Mouse (Mus musculus): ENCODE measurements around the gene Mymk.

Mymk gene

DNA sequence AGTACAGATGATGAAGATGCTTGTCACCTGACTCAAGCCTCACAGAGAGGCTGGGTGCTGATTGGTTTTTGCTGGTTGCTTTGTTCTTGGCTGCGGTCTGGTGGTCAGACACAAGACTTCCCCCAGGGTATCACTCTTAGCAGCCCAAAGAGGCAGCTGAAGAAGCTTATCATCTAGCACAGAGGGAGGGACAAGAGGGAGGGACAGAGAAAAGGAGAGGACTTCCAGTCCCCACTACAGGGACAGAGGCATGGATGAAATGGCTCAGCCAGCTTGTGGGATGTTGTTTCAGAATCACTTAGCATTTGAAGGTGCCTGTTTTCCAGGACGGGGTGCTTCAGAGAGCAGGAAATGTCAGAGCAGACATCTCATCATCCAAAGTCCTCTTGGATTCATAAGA is 6.3 kb upstream of the Mymk start:
- DNase-seq, result no peak

DNA sequence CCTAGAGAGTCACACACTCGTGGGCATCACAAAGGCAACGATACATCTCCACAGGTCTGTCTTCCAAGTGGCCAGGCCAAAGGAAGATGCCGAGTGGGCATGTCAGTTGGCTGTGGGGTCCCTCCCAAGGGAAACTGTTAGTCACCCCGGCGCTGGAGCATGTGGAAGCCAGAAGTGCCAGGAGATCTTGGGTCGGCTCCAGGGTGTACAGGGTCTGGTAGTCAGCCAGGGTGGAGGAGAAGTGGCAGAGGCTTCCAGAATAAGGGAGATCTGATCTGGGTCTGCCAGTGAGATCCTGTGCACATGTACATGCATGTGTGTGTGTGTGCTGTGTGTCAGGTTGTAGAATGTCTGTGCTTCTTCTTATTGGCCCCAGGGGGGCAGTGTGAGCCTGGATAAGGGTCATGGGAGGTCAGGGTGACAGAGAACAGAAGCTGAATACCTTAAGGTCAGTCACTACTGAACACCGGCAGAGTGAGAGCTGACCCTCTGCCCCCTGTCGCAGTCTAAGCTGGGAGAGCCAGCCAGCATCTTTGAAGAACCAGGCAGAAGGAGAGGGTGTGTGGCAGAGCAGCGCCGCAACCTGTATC is 5.8 kb upstream of the Mymk start:
- peak; percentile 58 to 73 for DNase-seq

DNA sequence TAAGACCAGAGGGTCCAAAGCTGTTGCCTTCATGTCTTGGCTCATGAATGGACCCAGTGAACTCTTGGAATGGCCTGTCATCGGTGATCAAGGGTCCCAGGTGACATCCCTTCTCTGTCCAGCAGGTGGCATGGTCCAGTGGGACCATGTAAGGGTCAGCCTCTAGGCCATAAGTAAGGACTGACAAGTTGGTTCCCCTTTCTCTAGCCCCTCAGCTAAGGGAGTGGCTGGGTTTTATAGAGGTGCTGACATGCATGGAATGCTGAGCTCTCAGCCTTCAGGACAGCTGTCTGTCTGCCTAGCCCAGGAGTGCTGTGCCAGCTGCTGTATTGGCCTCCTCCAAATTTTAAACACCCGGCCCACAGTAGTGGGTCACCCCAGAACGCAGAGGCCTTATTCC is 3.5 kb upstream of the Mymk start:
- peak; percentile 66 to 76 for DNase-seq

DNA sequence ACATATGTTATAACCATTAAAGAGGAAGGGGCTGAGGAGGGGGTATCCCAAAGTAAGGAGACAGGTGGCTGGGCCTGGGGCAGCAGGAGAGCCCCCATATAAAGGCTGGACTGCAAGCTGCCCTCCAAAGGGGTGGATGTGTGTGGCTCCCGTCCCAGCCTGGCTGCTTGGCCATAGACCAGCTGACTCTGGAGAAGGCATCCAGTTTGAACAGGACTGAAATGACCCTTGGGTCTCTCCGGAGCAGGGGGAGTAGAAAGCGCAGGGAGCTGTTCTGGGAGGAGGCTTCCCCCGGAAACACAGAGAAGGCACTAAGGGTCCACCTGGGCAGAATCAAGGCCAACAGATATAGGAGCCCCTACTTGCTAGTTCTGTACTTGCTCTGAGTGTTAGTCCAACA is 2.8 kb upstream of the Mymk start:
- peak; percentile 71 to 76 for DNase-seq

DNA sequence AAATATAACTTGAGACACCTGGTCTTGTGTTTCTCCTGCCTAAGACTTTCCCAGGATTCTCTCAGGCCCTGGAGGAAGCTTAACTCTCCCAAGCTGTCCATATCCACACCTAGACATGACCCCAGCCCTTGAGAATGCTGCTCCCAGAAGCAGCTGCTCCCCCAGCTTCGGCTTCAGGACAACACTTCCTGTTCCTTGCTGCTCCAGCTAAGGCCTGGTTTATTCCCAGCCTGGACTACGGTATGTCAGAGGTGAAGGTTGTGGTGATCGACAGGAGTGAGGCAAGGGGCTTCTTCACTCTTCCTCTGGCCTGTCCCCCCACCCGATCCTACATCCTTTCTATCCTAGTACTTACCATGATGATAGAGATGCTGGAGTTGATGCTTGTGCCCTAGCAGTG is 1.4 kb upstream of the Mymk start:
- no peak for DNase-seq

DNA sequence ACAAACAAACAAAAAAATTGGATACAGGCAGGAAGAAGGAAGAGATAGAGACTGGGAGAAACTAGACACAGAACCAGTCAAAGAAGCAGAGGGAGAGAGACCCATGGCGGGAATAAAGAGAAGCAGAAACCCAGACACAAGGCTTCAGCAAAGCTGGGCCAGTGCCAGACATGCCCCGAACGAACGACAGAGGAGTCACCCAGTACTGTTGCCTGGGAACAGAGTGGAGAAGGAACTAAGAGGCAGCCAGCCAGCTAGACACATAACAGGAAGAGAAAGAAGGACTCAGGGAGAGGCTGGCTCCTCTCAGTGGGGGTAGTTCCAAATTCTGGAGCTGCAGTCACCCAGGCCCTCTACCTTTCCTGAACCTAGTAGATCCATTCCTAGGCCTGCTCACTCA is 842 bp downstream of the Mymk start:
- peak; percentile 81 to 88 for DNase-seq

DNA sequence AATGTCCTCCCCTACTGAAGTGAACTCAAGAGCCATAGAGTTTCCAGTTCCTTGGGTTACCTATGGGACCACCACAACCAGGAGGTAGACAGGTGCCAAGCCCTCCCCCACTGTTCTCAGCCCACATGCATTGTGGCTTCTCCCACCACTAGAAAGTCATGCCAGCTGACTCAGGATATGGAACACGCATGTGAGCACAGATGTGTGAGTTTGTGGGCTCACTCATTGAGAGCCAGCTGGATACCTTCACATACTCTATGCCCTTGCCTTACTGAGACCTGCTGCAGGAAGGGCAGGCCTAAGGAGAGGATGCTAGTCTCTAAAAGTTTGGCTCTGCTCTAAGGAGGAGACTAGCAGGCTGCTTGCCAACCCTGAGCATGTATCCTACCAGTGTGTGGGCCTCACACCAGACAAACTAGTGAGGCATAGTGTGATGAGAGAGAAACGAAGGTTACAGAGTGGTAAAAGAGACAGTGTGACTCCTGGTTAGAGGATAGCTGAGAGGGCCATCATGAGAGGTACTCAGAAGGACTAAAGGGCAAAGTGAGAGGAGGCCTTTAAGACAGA is 1.6 kb downstream of the Mymk start:
- DNase-seq, result no peak

DNA sequence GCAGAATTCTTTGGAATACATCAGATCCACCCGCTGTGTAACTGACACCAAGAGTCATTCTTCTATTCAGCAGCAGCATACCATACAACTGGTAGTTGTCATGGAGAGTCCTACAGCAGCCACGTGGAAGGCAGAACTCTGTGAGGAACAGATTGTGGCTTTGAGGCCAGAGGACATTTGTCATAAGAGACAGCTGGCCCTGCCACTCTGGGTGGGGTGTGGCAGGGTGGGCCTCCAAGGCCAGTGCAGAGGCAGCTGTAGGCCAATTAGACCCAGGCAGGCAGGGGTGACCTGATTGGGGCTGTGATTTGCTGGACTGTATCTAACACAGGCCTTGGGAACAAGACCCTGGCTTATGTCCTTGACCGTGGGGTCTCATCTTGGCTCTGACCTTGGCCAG is 2.3 kb downstream of the Mymk start:
- no peak for DNase-seq

DNA sequence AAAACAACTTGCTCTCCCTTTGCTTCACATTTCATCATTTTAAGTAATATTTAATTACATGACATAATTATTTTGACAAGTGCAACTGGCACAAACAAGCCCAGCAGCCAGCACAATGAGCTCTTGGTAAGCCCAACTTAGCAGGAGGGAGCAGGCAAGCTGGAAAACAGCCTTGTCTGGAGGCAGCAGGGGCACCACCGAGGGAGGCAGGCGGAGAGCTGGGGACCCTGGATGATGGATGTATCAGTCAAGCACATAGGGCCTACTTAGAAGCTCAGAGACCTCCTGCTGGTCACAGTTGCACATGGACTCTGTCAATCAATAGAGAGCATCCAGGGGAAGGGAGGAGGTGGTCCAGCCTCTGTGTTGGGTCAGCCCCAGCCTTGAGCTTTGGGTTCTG is 4.0 kb downstream of the Mymk start:
- no peak for DNase-seq

DNA sequence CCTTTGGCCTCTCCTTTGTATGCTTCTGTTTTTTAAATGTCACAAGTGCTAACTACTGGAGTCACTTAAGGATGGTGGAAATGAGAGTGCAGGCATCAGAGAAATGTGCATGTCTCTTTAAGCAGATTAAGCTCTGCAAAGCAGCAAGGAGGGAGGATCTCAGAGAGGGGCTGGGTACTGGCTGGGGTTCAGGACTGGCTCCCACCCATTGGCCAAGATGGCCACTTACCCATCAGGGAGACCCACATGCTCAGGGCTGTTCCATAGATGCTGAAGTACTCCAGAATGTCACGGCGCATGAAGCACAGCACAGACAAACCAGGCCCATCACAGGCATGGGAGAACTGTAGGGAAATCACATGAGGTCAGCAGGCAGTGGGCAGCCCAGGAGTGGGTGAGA is 4.9 kb downstream of the Mymk start:
- DNase-seq, result peak; percentile 67 to 72

DNA sequence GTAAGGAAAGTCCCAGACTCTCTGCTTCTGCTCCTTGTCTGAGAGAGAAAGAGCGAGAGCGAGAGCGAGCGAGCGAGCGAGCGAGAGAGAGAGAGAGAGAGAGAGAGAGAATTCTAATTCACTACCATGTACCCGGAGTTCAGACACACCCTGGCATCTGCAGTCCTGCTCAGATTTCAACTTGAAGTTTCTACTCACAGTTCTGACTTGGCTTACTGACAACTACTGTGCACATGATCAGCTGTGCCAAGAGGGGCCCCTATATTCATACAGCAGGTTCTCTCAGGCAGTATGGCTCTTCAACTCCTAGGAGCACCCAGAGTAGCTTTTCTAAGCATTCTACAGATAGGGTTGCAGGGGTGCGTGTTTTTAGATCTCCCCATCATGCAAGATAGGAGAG is 12.8 kb downstream of the Mymk start:
- DNase-seq, result no peak

DNA sequence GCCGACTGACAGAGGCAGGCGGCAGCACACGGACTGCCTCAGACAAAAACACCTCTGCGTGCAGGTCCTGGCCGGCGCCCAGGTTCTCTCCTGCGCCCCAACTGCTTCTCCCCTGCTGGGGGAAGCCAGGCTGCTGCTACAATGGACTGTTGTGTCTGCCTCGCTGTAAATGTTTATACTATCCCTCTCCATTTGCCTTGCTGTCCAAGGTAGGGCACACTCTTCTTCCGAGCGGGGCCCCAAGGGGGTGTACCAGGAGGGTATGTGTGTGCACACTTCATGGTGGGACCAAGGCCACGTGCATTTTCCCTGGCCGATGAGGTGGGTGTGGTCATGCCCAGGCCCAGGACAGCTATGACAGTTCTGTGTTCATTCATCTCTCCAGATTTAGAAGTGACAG is 13.2 kb downstream of the Mymk start:
- DNase-seq, result peak in 1 of 2 experiments; percentile 48

DNA sequence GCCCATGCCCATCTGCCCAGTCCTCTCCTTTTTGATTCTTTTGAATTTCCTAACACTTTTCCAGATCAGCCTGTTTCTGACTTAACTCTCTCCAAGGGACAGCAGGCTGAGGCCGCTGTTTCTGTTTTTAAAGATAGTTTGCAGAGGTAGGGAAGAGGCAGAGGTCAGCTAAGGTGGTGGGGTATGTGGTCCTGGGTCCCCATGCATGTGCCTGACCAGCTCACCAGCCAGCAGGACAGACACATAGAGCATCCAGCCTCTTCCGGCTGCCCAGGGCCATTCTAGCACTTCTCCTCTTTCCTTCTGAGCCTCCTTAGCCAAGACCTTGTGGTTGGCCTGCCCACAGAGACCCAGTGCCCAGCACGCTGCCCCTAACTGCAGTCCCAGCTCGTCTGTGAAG is 13.7 kb downstream of the Mymk start:
- DNase-seq, result no peak

DNA sequence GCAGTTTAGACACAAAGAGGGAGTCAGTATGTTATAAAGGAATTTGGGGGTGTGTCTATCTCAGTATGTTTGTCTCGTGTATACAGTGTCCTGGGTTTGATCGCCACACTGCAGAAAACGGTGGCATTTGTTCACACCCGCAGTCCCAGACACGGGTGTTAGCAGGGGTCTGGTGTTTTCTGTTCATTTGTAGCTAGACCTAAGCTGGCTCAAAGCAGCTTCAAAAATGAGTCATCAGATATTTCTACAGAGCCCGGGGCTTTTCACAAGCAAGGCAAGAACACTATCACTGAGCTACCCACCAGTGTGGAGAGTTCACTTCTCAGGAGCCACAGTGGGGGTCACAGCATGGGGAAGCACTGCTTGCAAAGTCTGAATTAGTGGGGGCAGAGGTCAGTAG is 22.6 kb downstream of the Mymk start:
- DNase-seq, result no peak

DNA sequence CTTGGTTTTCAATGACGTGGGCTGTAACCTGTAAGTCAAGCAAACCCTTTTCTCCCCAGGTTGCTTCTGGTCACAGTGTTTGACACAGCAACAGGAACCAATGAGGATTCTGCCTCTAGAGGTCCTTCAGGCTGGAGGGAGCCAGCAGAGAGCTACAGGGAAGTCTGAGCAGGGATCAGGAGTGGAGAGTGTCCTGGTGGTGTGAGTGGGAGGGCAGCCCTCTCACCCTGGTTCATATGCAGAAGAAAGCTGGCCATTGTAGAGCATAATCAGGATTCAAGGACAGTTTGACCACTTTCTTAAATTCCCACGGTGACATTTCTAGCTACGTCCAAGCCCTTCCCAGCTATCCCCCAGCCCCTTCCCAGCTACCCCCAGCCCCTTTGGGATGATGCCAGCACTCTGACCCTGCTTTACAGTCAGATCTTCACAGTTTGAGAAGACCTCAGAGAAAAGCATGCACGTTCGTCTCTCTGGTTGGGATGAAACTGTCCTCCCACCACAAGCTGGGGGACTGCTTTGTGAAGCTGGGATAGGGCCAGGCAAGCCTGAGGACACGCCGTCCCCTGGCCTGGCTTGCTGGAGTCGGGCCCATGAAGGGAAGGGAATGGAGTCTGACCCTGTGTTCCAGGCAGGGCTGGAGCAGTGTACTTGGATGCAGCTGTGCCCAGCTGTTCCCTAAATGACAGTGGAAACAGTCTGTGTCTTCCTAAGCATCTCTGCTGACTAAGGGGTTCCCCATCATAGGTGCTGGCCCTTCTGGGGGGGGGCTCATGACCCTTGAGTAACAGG is 25.8 kb downstream of the Mymk start:
- peak in 1 of 2 experiments; percentile 63 for DNase-seq

DNA sequence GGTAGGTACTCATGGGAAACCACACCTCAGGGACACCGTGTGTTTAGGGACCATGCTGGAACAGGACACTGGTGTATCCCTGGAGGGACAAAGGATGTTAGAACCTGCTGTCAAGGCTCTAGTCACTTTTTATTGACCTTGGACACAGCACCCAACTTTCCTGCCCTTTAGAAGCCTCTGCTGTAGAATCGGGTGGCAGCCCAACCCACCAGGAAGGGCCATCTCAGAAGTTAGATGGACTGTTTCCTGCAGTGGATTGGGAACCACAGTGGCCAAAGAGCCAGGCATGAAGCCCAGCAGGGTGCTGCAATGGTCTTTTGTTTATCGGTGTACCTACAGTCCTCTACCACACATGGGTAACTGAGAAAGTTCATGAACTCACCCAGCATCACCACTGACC is 27.3 kb downstream of the Mymk start:
- no peak for DNase-seq

DNA sequence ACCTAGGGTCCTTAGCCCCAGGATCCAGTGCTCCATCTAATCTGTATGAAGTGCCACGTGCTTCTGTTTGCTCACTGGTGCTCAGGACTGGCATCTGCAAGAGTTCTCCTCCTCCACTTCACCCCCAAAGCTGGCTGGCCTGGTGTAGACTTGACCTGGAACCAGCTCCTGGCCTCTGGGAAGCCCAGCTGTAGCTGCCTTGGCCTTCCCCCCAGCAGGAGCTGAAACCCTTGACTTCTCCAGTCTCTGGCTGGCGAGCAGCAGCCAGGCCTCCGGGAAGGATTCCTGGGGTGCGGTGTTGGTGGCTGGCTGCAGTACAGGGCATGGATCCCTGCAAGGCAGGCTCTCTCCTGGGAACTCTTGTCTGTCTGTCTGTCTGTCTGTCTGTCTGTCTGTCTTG is 27.8 kb downstream of the Mymk start:
- DNase-seq, result no peak

DNA sequence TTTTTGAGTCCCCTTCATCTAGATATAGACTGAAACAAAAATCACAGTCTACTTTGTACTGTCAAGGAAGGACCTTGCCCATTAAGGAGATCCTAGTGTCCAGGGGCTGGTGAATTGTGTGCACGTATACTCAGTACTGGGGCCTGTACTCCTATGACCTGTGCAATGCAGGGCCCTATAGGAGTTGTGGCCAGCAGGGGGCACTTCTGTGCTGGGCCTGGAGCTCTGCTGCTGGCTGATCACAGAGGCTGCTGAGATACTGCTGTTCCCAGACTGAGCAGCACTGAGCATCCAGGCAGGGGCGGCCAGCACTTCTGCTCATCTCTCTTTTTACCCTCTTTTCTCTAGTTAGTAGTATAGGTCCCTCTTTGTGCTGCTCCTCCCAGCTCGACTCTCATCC is 28.5 kb downstream of the Mymk start:
- peak; percentile 95 for DNase-seq

DNA sequence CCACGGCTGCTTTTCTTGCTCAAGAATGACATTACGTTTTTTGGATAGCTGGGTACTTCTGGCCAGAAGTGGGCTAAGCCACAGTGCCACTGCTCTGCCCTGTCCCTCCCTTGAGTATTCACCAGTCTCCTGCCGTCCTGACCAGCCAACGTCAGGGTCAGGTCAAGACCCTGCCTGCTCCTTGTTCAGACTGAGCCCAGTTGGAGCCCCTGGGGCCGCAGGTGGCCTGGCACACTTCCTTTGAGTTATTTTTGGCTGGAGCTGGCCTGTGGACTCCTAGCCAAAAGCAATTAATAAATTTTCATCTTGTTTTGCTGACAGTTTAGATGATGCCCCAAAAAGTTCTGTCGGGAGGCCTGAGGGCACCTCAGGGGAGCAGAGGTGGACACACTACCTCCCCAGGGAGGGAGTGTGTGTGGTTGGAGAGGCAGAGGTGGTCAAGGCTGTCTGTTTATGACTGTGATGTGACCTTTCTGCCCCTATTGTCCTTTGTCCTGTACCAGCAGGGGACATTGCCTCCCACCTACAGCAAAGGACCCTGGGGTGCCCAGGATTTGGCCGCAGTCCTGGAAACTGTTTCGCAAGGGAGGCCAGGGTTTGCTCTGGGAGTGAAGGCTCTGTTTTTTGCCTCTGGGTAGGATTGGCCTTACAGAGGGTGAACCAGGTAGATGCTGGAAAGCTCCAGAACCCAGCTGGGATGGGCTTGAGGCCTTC is 29.7 kb downstream of the Mymk start:
- DNase-seq, result no peak

DNA sequence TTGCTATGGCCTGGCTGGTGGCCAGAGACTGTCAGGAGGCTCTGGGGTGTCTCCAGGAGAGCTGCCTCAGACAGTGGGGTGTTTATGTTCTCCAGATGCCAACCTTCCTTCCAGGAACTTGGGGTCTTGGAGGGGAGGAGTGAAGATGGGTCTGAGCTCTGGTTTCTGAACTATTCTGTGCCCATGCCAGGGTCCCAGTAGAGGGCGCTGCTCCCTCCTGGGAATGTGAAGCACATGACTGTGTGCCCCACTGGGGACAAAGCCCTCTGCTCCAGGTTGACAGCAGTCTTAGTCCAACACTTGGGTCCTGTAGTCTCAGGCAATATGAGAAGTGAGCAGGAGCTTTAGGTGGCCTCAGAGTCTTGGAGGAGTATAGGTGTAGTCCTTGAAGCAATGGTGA is 32.7 kb downstream of the Mymk start:
- DNase-seq, result peak; percentile 48 to 63

DNA sequence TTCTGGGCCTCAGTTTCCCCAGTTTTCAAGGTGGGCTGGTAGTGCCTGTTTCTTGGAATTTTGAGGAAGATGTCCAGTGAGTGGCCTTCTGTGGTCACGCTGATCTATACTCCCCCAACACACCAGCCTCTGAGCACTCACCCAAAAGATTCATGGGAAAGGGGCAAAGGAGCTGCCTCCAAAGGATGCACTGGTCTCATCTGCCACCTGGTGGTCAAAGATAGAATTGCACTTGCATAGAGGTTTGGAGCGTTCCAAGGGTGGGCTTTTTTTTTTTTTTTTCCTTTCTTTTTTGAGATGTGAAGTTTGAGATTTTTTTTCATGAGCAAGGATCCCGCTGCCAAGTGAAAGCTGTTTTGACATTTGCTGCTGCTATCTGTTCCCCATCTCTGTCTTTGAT is 33.4 kb downstream of the Mymk start:
- peak; percentile 92 to 96 for DNase-seq

DNA sequence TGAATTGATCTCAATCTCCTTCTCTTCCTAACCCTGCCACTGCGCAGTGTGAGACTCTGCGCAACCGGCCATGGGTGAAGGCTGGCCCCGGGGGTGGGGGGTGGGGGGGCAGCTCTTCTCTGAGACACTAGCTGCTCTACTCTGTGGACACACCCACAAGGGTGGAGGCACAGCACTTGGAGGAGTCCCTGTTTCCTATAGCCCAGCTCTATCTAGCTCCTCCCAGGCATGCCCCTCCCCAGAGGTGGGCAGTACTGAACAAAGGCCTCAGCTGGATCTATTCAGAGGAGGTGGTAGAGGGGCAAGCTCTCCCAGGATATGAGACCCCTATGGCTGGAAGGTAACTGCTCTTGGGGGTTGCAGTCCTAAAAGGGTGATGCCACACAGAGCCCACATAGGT is 35.0 kb downstream of the Mymk start:
- no peak for DNase-seq

DNA sequence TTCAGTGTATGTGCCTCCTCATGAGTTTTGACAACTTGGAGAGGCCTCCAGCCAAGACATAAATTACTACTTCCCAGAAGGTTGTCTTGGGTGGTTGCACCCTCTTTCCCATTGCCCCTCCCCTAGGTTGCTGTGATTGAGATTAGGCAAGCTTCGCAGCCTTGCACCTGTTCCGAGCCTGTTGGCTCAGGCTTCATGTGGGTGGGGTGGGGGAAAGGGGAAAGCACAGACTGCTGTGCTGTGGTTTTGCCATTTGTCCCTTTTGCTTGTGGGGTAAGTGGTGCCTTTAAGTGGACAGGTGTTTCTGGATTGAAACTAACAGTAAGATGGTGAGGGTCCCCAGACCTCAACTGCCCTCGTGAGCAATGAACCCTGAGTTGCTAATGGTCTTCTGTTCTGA is 36.0 kb downstream of the Mymk start:
- no peak for DNase-seq

DNA sequence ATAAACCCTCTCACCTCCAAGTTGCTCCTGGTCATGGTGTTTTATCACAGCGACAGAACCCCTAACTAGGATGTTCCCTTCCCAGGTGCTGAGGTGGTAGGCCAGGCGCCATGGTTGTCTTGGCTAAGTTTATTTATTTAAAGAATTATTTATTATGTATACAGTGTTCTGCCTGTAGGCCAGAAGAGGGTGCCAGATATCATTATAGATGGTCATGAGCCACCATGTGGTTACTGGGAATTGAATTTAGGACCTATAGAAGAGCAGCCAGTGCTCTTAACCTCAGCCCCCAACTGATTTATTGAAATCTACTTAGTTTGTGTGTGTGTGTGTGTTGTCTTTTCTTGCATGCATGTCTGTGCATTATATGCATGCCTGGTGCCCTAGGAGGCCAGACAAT is 39.6 kb downstream of the Mymk start:
- DNase-seq, result no peak
